Mouse (Mus musculus) limb, embryonic 14.5 days (tissue): ENCODE data around the gene Prkaca. TPM values are rescaled to one million over a fixed set of nuclear protein-coding genes. Genes with fewer than 3 reads are reported as not detected.

ENCODE experiments used
- ATAC-seq: fragments of 200-750 bp; cut with Nextera tagmentation; 2 replicates; pipeline ENCODE4 v1.8.0; 2017; ENCODE audit warnings: low read depth, moderate number of reproducible peaks, moderate TSS enrichment; ENCODE audit not compliant: low FRiP score
- DNase-seq: peaks from one replicate; pipeline ENCODE4 v3.0.0-alpha.2; 2015; ENCODE audit warnings: low spot score
- H3K27ac ChIP-seq: fragments of 300-500 bp; sonication (generic); replicated peaks from 2 replicates; pipeline ENCODE4 v1.5.1; 2014; ENCODE audit warnings: low read depth, mild to moderate bottlenecking, low read length, moderate library complexity, mixed read lengths
- H3K27me3 ChIP-seq: fragments of 300-500 bp; sonication (generic); 2 replicates; pipeline ENCODE4 v1.6.1; 2014; ENCODE audit warnings: low read length, mixed read lengths; ENCODE audit not compliant: control insufficient read depth, insufficient read depth
- H3K36me3 ChIP-seq: fragments of 300-500 bp; sonication (generic); 2 replicates; pipeline ENCODE4 v1.6.1; 2014; ENCODE audit warnings: mild to moderate bottlenecking, low read length, moderate library complexity, mixed read lengths; ENCODE audit not compliant: control insufficient read depth, insufficient read depth
- H3K4me1 ChIP-seq: fragments of 300-500 bp; sonication (generic); 2 replicates; pipeline ENCODE4 v1.6.1; 2014; ENCODE audit warnings: antibody characterized with exemption, low read length, mixed read lengths; ENCODE audit not compliant: control insufficient read depth, insufficient read depth
- H3K4me2 ChIP-seq: fragments of 300-500 bp; sonication (generic); replicated peaks from 2 replicates; pipeline ENCODE4 v1.6.1; 2014; ENCODE audit warnings: low read depth, mild to moderate bottlenecking, low read length, moderate library complexity; ENCODE audit not compliant: severe bottlenecking
- H3K4me3 ChIP-seq: fragments of 300-500 bp; sonication (generic); replicated peaks from 2 replicates; pipeline ENCODE4 v1.5.1; 2014; ENCODE audit warnings: low read length
- H3K9ac ChIP-seq: fragments of 300-500 bp; sonication (generic); 2 replicates; pipeline ENCODE4 v1.6.1; 2014; ENCODE audit warnings: mild to moderate bottlenecking, low read depth, low read length, moderate library complexity; ENCODE audit not compliant: severe bottlenecking
- H3K9me3 ChIP-seq: fragments of 300-500 bp; sonication (generic); 2 replicates; pipeline ENCODE4 v1.6.1; 2016; ENCODE audit warnings: low read length; ENCODE audit not compliant: control insufficient read depth
- POLR2A ChIP-seq: fragments of 200-500 bp; IDR thresholded peaks from 2 replicates; pipeline ENCODE4 v1.8.0; 2012; ENCODE audit warnings: inconsistent platforms, mild to moderate bottlenecking, moderate library complexity, borderline replicate concordance; ENCODE audit not compliant: insufficient read depth, insufficient read length; ENCODE audit errors: extremely low read depth
- WGBS: fragments of 180-500 bp; shearing (Covaris S2); extraction: QIAGEN DNeasy Blood & Tissue Kit; methylation state at CpG from one replicate; pipeline ENCODE4 v1.1.7; 2014; 5-methylcytosine and 5-hydroxymethylcytosine counted together
- polyA plus RNA-seq, 2 experiments: library from polyadenylated mRNA; depleted of rRNA in 1 of 2; stranded (reverse) in 1 of 2; unstranded in 1 of 2; fragments of >200 nt; fragmentation: Nextera tagmentation in 1 of 2; extraction: Ambion mirVana in 1 of 2; gene quantifications; 2 replicates each; pipeline versions ENCODE4 v1.2.1 to v1.2.3; 2012 to 2014

Prkaca gene
- polyA plus RNA-seq, 2 experiments, result 132 to 158 TPM

GRCm38 (mm10) chr8:83992488-83992887 is 19.7 kb downstream of the Prkaca start:
- Histone ChIP-seq H3K4me3 (no peak overlapping the region), H3K9ac (no peak overlapping the region), H3K27ac (no peak overlapping the region), H3K9me3 (no peaks in the 10 kb centered on the region), H3K36me3 (peaks cover 61% of the 10 kb centered on the region), H3K4me1 (peaks cover 4% of the 10 kb centered on the region), H3K27me3 (no peaks in the 10 kb centered on the region), H3K4me2 (no peak overlapping the region)
- TF ChIP-seq POLR2A, result no peak
- DNase-seq (no peak), ATAC-seq (no peak)
- 75% methylated on average over 2 of the region's 2 CpGs for WGBS

GRCm38 (mm10) chr8:83994030-83994429 is 21.2 kb downstream of the Prkaca start:
- no peak for DNase-seq
- Histone ChIP-seq H3K4me2 (no peak overlapping the region), H3K4me3 (no peak overlapping the region), H3K36me3 (peaks cover 50% of the 10 kb centered on the region), H3K4me1 (peaks cover 8% of the 10 kb centered on the region), H3K27me3 (no peaks in the 10 kb centered on the region), H3K9ac (no peak overlapping the region), H3K27ac (no peak overlapping the region), H3K9me3 (no peaks in the 10 kb centered on the region)
- ATAC-seq, result no peak
- TF ChIP-seq POLR2A, result no peak
- WGBS, result 78% methylated on average over 3 of the region's 3 CpGs

- no peak for ATAC-seq
- H3K4me3 ChIP-seq, result peak overlapping the region; percentile 83
- peaks cover 50% of the 10 kb centered on the region for H3K36me3 ChIP-seq
- peak overlapping the region; percentile 97; the same call in 1 of the 2 replicates for H3K27ac ChIP-seq
- peaks cover 14% of the 10 kb centered on the region for H3K4me1 ChIP-seq
- no peak for DNase-seq
- H3K9ac ChIP-seq, result no peak overlapping the region
- no peaks in the 10 kb centered on the region for H3K9me3 ChIP-seq
- H3K27me3 ChIP-seq, result no peaks in the 10 kb centered on the region
- TF ChIP-seq POLR2A, result no peak
- 13% methylated on average over 12 of the region's 12 CpGs for WGBS
- peak overlapping the region; percentile 86 for H3K4me2 ChIP-seq
Measured at GRCm38 (mm10) chr8:83995973-83996372, 23.2 kb downstream of the Prkaca start.

GRCm38 (mm10) chr8:83996567-83997505 is 24.0 kb downstream of the Prkaca start:
- WGBS, result under 1% methylated on average over 22 of the region's 103 CpGs
- DNase-seq (peak; percentile 92), ATAC-seq (peak; percentile 85)
- H3K4me2 ChIP-seq, result peak overlapping the region; percentile 86
- 0 out of 2 replicates have a peak, but pooled peaks have one; percentile 34 for TF ChIP-seq POLR2A
- H3K36me3 ChIP-seq, result peaks cover 49% of the 10 kb centered on the region
- peak overlapping the region; percentile 97 for H3K27ac ChIP-seq
- H3K9me3 ChIP-seq, result no peaks in the 10 kb centered on the region
- H3K4me3 ChIP-seq, result peak overlapping the region; percentile 83
- H3K4me1 ChIP-seq, result peaks cover 18% of the 10 kb centered on the region
- peak overlapping the region; percentile 87 for H3K9ac ChIP-seq
- H3K27me3 ChIP-seq, result no peaks in the 10 kb centered on the region

GRCm38 (mm10) chr8:83997511-83998141 is 24.8 kb downstream of the Prkaca start, which contains the start of gene Samd1:
Gene Samd1, plus strand, starts transcription at chr8:83997672.
- H3K27ac ChIP-seq, result peak within 1 kb of the TSS; percentile 97
- no peaks in the 10 kb centered on the region for H3K27me3 ChIP-seq
- ATAC-seq (peak; percentile 21; the same call in 1 of the 2 replicates), DNase-seq (no peak)
- H3K36me3 ChIP-seq, result peaks cover 43% of the 10 kb centered on the region
- H3K4me1 ChIP-seq, result peaks cover 18% of the 10 kb centered on the region
- peak within 1 kb of the TSS; percentile 83 for H3K4me3 ChIP-seq
- H3K9ac ChIP-seq, result peak within 1 kb of the TSS; percentile 87
- H3K4me2 ChIP-seq, result peak within 1 kb of the TSS; percentile 86
- whole genome bisulfite sequencing, result 0% methylated on average over 39 of the region's 112 CpGs
- TF ChIP-seq POLR2A, result no peak
- H3K9me3 ChIP-seq, result no peaks in the 10 kb centered on the region
